In genomic region chr14:48303235-48303634, GRCm38 (mm10) we compare ENCODE assay signal across 9 mouse cellular contexts.
DNase-seq lines count a peak whose midpoint lies in the region; ATAC-seq and TF ChIP-seq lines count a peak whose summit lies in the region.
"Had no signal": no experiment of that assay in that cellular context is flagged by ENCODE, and none has a peak within 500 bp of the region (broad histone marks: within the 10 kb centered on the region; RNA-seq: fewer than 3 reads in every experiment).

No protein-coding gene starts in this region.

- no peak overlapping the region for H3K4me2 ChIP-seq in lung, embryonic 14.5 days
- peak overlapping the region; percentile 32; the same call in 1 of the 2 replicates for H3K4me2 ChIP-seq in heart, embryonic 15.5 days
- no peak overlapping the region for H3K4me2 ChIP-seq in midbrain, embryonic 13.5 days (replicated peaks)

- H3K27me3 ChIP-seq in lung, embryonic 14.5 days (ENCODE audit: insufficient read depth, low read length), result no peaks in the 10 kb centered on the region
- H3K27me3 ChIP-seq in heart, embryonic 15.5 days, result no peaks in the 10 kb centered on the region
- H3K27me3 ChIP-seq in midbrain, embryonic 13.5 days, result no peaks in the 10 kb centered on the region

- H3K4me1 ChIP-seq in lung, embryonic 14.5 days (ENCODE audit: insufficient read depth), result 0 out of 2 replicates have a peak, but pooled peaks cover 2% of the 10 kb centered on the region
- H3K4me1 ChIP-seq in heart, embryonic 15.5 days (replicated peaks), result peaks cover 15% of the 10 kb centered on the region
- H3K4me1 ChIP-seq in midbrain, embryonic 13.5 days (replicated peaks), result no peaks in the 10 kb centered on the region

- H3K9ac ChIP-seq in lung, embryonic 14.5 days, result no peak overlapping the region
- H3K9ac ChIP-seq in heart, embryonic 15.5 days, result no peak overlapping the region
- no peak overlapping the region for H3K9ac ChIP-seq in midbrain, embryonic 13.5 days (replicated peaks)

- H3K36me3 ChIP-seq in lung, embryonic 14.5 days (ENCODE audit: insufficient read depth), result no peaks in the 10 kb centered on the region
- H3K36me3 ChIP-seq in heart, embryonic 15.5 days, result no peaks in the 10 kb centered on the region
- no peaks in the 10 kb centered on the region for H3K36me3 ChIP-seq in midbrain, embryonic 13.5 days
- H3K36me3 ChIP-seq: hindbrain, embryonic 10.5 days had no signal

- no peaks in the 10 kb centered on the region; the same call in 1 of the 2 replicates for H3K9me3 ChIP-seq in lung, embryonic 14.5 days (ENCODE audit: low read depth, low read length)
- no peaks in the 10 kb centered on the region for H3K9me3 ChIP-seq in heart, embryonic 15.5 days (replicated peaks)
- peaks cover 3% of the 10 kb centered on the region for H3K9me3 ChIP-seq in midbrain, embryonic 13.5 days

- H3K4me3 ChIP-seq in gastrocnemius, adult 2 months, result no peak overlapping the region
- no peak overlapping the region for H3K4me3 ChIP-seq in lung, embryonic 14.5 days (ENCODE audit: low read depth, low read length)
- H3K4me3 ChIP-seq in heart, embryonic 15.5 days, result no peak overlapping the region
- H3K4me3 ChIP-seq in midbrain, embryonic 13.5 days (replicated peaks), result no peak overlapping the region
- H3K4me3 ChIP-seq: hindbrain, embryonic 10.5 days had no signal

- H3K27ac ChIP-seq in gastrocnemius, adult 2 months, result peak overlapping the region; percentile 31; the same call in 1 of the 2 replicates
- no peak overlapping the region for H3K27ac ChIP-seq in lung, embryonic 14.5 days (ENCODE audit: low read depth)
- peak overlapping the region; percentile 56 for H3K27ac ChIP-seq in heart, embryonic 15.5 days
- H3K27ac ChIP-seq in midbrain, embryonic 13.5 days, result no peak overlapping the region
- H3K27ac ChIP-seq: hindbrain, embryonic 10.5 days had no signal

- no peak for TF ChIP-seq CTCF in gastrocnemius, adult 2 months (IDR thresholded peaks at IDR 0.05)
- no peak for TF ChIP-seq CTCF in lung, embryonic 14.5 days (IDR thresholded peaks at IDR 0.05; ENCODE audit: low read depth)

- WGBS in lung, embryonic 14.5 days, result 30% methylated on average over 6 of the region's 6 CpGs
- WGBS in heart, embryonic 15.5 days, result 18% methylated on average over 6 of the region's 6 CpGs
- 67% methylated on average over 6 of the region's 6 CpGs for WGBS in midbrain, embryonic 13.5 days

- DNase-seq in gastrocnemius, adult 2 months, result no peak
- no peak for DNase-seq in gastrocnemius, postnatal 4 days (ENCODE audit: low spot score in 2 of 2)
- DNase-seq in lung, embryonic 14.5 days, result peak; percentile 69
- DNase-seq in lung, postnatal 25 days (ENCODE audit: low spot score), result no peak
- peak; percentile 48 to 73 for DNase-seq in right cerebral cortex, postnatal 10 days (ENCODE audit: low spot score in 2 of 2)
- DNase-seq in embryo, embryonic 11 days, result no peak

- intact Hi-C loops in gastrocnemius, adult 2 months (cut with DNase I), result no loop called here

- ATAC-seq in lung, embryonic 14.5 days (ENCODE audit: insufficient read depth), result peak; percentile 62
- no peak; the same call in 1 of the 2 replicates for ATAC-seq in heart, embryonic 15.5 days (replicated peaks; ENCODE audit: insufficient number of reproducible peaks, insufficient read depth, low FRiP score, low read depth)
- ATAC-seq in midbrain, embryonic 13.5 days, result no peak

Comparison
In these comparisons a context has a peak if more than half of its experiments do, and no peak if none do; other contexts are left out.
1. DNase-seq: peak in lung, embryonic 14.5 days (single experiment) and right cerebral cortex, postnatal 10 days (2 of 2); none in gastrocnemius, adult 2 months (single experiment), gastrocnemius, postnatal 4 days (0 of 2), lung, postnatal 25 days (single experiment) and embryo, embryonic 11 days (single experiment).
2. H3K27ac ChIP-seq: peak in gastrocnemius, adult 2 months (single experiment) and heart, embryonic 15.5 days (single experiment); none in lung, embryonic 14.5 days (single experiment) and midbrain, embryonic 13.5 days (single experiment).